Mouse (Mus musculus): ENCODE results near the gene Tmem150a.

DNA sequence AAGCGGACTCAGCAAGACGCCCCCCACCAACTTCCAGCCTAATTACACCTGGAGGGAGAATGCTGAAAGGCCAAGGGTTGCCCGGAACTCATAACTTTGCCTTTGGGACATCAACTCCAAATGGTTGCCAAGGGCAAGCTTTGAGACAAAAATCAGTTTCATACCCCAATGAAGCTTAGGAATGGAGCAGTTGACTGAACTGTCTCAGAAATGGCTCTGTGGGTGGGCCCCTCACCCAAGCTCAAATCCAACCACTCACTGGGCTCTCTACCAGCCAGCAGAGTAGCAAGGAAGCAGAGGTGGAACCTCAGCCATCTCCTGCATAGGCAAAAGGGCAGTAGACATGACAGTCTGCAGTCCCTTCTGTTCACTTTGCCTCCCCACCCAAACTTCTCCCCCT lies 32.6 kb downstream of the Tmem150a start:
- TF ChIP-seq GATA1 (IDR thresholded peaks at IDR 0.05; ENCODE audit: low read length) (no peak), TAL1 (IDR thresholded peaks at IDR 0.05; ENCODE audit: low read length) (no peak)
